Mouse (Mus musculus): ENCODE measurements at regions not wholly inside any gene's neighbourhood (a gene's known extent, or its start where the extent isn't known, plus 50 kb on each side); places are given as distances from the start of the nearest gene placed in this dataset.

GRCm38 (mm10) chr10:46057362-46058198 lies 480.0 kb downstream of the Hace1 start:
- TF ChIP-seq CTCF (IDR thresholded peaks at IDR 0.05) (peak; percentile 86), POLR2A (IDR thresholded peaks at IDR 0.05; ENCODE audit: insufficient read depth, low read depth, low read length) (no peak), EP300 (IDR thresholded peaks at IDR 0.05; ENCODE audit: insufficient read depth, low read depth, low read length) (no peak)

All from heart, adult 2 months (tissue).